Mouse (Mus musculus): Measurements from ENCODE around the gene Nfatc2. TPM values are rescaled to one million over a fixed set of nuclear protein-coding genes. Genes with fewer than 3 reads are reported as not detected.

The Nfatc2 gene
- polyA plus RNA-seq (2012; rRNA removed): 14.9 and 15.3 TPM in 2 replicates

DNA sequence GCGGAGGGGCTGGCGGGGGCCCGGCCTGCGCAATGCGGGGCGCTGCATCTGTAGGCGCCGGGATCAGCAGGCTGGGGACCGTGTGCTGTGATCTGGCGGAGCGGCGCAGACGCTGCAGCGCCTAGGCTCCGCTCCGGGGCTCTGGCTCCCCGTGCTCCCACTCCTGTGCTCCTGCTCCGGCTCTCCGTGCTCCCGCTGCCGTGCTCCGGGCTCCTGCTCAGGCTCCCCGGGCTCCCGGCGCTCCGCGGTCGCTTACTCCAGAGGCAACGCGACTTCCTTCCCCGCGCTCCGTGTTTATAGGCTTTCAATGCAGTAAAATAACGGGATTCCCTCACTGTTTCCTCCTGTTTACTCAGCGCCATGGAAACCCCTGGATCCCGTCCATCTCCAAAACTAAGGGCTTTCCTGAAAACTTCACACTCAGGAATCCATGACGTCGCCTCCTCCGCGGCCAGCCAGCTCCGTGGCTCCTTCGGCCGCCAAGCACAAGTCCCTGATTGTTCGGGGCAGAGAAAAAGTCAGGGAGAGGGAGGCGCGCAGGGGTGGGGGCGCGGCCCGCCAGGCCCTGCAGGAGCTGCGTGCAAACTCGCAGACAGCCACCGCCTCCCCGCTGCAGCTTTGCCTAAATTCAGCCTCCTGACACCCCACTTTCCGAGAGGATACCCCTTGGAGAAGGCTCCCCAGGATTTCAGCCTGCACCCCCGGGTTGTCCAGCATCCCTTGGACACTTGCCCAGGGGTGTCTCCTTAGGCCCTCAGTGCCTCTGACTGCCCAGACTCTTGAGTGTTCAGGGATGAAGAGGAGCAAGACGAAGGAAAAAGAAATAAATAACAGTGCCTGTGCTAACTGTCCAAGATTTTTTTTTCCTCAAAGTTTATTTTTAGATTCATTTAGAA, at the start of gene Nfatc2:
TSS of gene Nfatc2 (minus strand) at position 167 of the 896 bp plus-strand sequence.
- Histone ChIP-seq H3K27ac (ENCODE audit: insufficient read depth, low read length) (no peak within 1 kb of the TSS), H3K4me3 (ENCODE audit: extremely low read depth, insufficient read depth, insufficient read length) (peak within 1 kb of the TSS; percentile 14; the same call in 1 of the 2 replicates), H3K4me1 (ENCODE audit: control insufficient read depth, insufficient read depth, insufficient read length) (peaks cover 6% of the 10 kb centered on the region), H3K27me3 (ENCODE audit: control insufficient read depth, insufficient read depth, low read length) (peaks cover 15% of the 10 kb centered on the region), H3K36me3 (ENCODE audit: control insufficient read depth, insufficient read depth, low read length) (no peaks in the 10 kb centered on the region)
- TF ChIP-seq POLR2A (IDR thresholded peaks at IDR 0.05; ENCODE audit: low read depth, low read length): no peak
- TF ChIP-seq CTCF (IDR thresholded peaks at IDR 0.05; ENCODE audit: extremely low read depth, insufficient read depth, insufficient read length, insufficient replicate concordance): no peak
- no peak for DNase-seq (ENCODE audit: low read depth in 1 of 2, low spot score in 2 of 2)
- 18% methylated on average over 56 of the region's 56 CpGs for WGBS

DNA sequence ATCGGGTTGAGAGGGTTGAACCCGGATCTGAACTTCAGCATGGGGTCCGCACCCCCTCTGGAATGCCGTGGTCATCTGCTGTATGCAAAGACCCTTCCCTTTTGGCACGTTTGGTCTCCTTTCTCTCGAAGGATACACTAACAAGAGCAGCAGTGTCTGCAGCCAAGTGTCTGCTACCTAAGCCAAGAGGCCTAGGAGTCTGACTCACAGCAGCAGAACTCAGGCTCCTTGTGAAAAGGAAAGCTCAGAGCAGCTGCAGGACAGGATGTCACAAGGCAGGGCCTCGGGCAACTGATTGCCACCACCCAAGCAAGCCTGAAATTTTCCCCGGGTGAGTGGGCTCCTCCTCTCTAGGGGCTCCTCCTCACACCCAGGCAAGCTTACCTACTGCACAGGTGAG, 46.7 kb upstream of the Nfatc2 start:
- H3K4me1 ChIP-seq (ENCODE audit: control insufficient read depth, insufficient read depth, insufficient read length): no peaks in the 10 kb centered on the region
- no peaks in the 10 kb centered on the region for H3K36me3 ChIP-seq (ENCODE audit: control insufficient read depth, insufficient read depth, low read length)
- WGBS: 83% methylated on average over 8 of the region's 8 CpGs
- DNase-seq (ENCODE audit: low read depth in 1 of 2, low spot score in 2 of 2): no peak
- no peak overlapping the region for H3K27ac ChIP-seq (ENCODE audit: insufficient read depth, low read length)
- H3K27me3 ChIP-seq (ENCODE audit: control insufficient read depth, insufficient read depth, low read length): no peaks in the 10 kb centered on the region
- no peak overlapping the region for H3K4me3 ChIP-seq (ENCODE audit: extremely low read depth, insufficient read depth, insufficient read length)
- TF ChIP-seq POLR2A (IDR thresholded peaks at IDR 0.05; ENCODE audit: low read depth, low read length) (no peak), CTCF (IDR thresholded peaks at IDR 0.05; ENCODE audit: extremely low read depth, insufficient read depth, insufficient read length, insufficient replicate concordance) (no peak)

DNA sequence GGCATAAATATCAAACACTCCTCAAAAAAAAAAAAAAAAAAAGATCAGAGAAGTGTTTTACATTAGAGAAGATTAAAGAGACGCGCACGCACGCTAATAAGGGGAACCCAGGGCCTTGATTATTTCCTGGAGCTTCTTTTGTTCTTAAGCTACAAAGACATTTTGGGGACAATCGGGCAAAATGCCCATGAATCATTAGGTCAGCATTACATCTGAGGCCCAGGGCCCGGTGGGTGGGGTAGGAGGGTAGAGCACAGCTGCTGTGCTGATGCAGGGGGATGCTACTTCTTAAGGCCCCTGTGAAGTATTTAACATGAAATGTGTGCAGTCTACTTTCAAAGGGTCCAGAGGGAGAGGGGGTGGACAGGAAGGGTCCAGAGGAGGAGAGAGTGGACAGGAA, 43.4 kb upstream of the Nfatc2 start:
- no peaks in the 10 kb centered on the region for H3K4me1 ChIP-seq (ENCODE audit: control insufficient read depth, insufficient read depth, insufficient read length)
- TF ChIP-seq POLR2A (IDR thresholded peaks at IDR 0.05; ENCODE audit: low read depth, low read length) (no peak), CTCF (IDR thresholded peaks at IDR 0.05; ENCODE audit: extremely low read depth, insufficient read depth, insufficient read length, insufficient replicate concordance) (no peak)
- H3K4me3 ChIP-seq (ENCODE audit: extremely low read depth, insufficient read depth, insufficient read length): no peak overlapping the region
- no peaks in the 10 kb centered on the region for H3K27me3 ChIP-seq (ENCODE audit: control insufficient read depth, insufficient read depth, low read length)
- no peaks in the 10 kb centered on the region for H3K36me3 ChIP-seq (ENCODE audit: control insufficient read depth, insufficient read depth, low read length)
- H3K27ac ChIP-seq (ENCODE audit: insufficient read depth, low read length): no peak overlapping the region
- no peak for DNase-seq (ENCODE audit: low read depth in 1 of 2, low spot score in 2 of 2)
- 84% methylated on average over 6 of the region's 6 CpGs for WGBS

DNA sequence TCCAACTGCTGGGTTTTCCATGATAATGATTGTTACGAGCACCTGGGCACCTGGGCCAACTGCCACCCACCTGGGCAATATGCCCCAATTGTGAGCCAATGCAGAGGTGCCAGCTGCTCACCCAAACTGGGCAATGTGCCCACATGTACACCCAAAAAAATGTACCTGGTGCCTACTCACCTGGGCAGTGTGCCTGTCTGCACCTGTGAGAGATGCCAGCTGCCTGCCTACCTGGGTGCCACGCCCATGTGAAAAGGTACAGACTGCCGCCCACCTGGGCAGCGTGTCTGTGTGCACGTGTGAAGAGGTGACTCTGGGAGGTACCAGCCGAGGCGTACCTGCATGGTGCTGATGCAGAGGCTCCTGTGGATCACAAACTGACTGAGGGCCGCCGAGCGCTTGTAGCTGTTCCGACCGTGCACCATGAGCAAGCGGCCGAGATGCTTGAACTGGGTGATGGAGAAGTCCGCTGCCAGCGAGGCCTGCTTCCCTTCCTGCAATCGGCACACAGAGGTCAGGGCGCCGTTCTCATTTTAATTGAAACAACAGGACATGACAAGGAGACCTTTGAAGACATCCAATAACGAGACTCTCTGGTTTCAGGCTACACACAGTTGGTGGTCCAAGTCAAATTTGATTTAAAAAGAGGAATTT, 42.2 kb upstream of the Nfatc2 start:
- Histone ChIP-seq H3K4me3 (ENCODE audit: extremely low read depth, insufficient read depth, insufficient read length) (no peak overlapping the region), H3K36me3 (ENCODE audit: control insufficient read depth, insufficient read depth, low read length) (no peaks in the 10 kb centered on the region), H3K4me1 (ENCODE audit: control insufficient read depth, insufficient read depth, insufficient read length) (no peaks in the 10 kb centered on the region), H3K27me3 (ENCODE audit: control insufficient read depth, insufficient read depth, low read length) (no peaks in the 10 kb centered on the region), H3K27ac (ENCODE audit: insufficient read depth, low read length) (no peak overlapping the region)
- 93% methylated on average over 20 of the region's 20 CpGs for WGBS
- TF ChIP-seq CTCF (IDR thresholded peaks at IDR 0.05; ENCODE audit: extremely low read depth, insufficient read depth, insufficient read length, insufficient replicate concordance) (no peak), POLR2A (IDR thresholded peaks at IDR 0.05; ENCODE audit: low read depth, low read length) (no peak)
- DNase-seq (ENCODE audit: low read depth in 1 of 2, low spot score in 2 of 2): no peak

DNA sequence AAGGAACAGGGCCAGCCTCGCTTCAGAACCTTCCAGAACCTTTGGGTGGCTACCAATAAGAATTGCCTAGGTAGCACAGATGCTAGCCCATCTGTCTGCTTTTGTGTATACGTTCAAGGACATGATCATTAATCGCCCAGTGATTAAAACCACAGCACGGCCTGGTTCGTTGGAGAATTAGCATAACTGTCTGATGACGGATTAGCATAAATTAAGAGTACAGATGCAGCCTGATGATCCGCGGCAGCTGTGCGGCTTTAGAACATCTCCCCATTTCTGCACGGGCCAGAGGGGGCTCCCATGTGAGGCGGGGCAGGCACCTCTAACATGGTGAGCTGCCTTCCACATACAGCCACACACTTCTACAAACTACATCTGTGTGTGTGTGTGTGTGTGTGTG, 40.7 kb upstream of the Nfatc2 start:
- WGBS: 90% methylated on average over 11 of the region's 11 CpGs
- DNase-seq (ENCODE audit: low read depth in 1 of 2, low spot score in 2 of 2): no peak
- Histone ChIP-seq H3K36me3 (ENCODE audit: control insufficient read depth, insufficient read depth, low read length) (no peaks in the 10 kb centered on the region), H3K27ac (ENCODE audit: insufficient read depth, low read length) (no peak overlapping the region), H3K4me3 (ENCODE audit: extremely low read depth, insufficient read depth, insufficient read length) (no peak overlapping the region), H3K27me3 (ENCODE audit: control insufficient read depth, insufficient read depth, low read length) (no peaks in the 10 kb centered on the region), H3K4me1 (ENCODE audit: control insufficient read depth, insufficient read depth, insufficient read length) (no peaks in the 10 kb centered on the region)
- TF ChIP-seq CTCF (IDR thresholded peaks at IDR 0.05; ENCODE audit: extremely low read depth, insufficient read depth, insufficient read length, insufficient replicate concordance): no peak
- TF ChIP-seq POLR2A (IDR thresholded peaks at IDR 0.05; ENCODE audit: low read depth, low read length): no peak

DNA sequence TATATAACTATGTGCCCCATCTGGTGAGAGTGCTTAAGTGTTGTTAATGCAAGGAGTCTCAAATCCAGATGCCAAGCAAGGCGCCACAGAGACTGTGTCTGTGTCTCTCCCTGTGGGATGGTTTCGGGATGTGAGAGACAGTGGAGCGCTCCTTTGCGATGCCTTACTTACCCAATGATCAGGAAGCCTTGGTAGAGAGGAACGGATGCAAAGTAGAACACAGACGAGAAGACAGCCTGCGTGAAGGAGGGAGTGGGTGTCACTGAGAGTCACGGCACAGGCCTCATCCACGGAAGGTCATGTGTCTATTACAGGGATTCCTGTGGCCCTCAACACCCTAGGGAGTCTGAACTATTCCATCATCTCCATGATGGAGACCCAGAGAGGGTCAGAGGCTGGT, 39.0 kb upstream of the Nfatc2 start:
- no peaks in the 10 kb centered on the region for H3K4me1 ChIP-seq (ENCODE audit: control insufficient read depth, insufficient read depth, insufficient read length)
- H3K27me3 ChIP-seq (ENCODE audit: control insufficient read depth, insufficient read depth, low read length): no peaks in the 10 kb centered on the region
- DNase-seq (ENCODE audit: low read depth in 1 of 2, low spot score in 2 of 2): no peak
- no peak overlapping the region for H3K27ac ChIP-seq (ENCODE audit: insufficient read depth, low read length)
- no peak for TF ChIP-seq POLR2A (IDR thresholded peaks at IDR 0.05; ENCODE audit: low read depth, low read length)
- no peak for TF ChIP-seq CTCF (IDR thresholded peaks at IDR 0.05; ENCODE audit: extremely low read depth, insufficient read depth, insufficient read length, insufficient replicate concordance)
- H3K4me3 ChIP-seq (ENCODE audit: extremely low read depth, insufficient read depth, insufficient read length): no peak overlapping the region
- H3K36me3 ChIP-seq (ENCODE audit: control insufficient read depth, insufficient read depth, low read length): no peaks in the 10 kb centered on the region
- 94% methylated on average over 9 of the region's 9 CpGs for WGBS

All from spleen, adult 2 months (tissue).